Mouse (Mus musculus) cerebellum, adult 2 months (tissue): ENCODE results near the gene Recql5.

ENCODE experiments used
- CTCF ChIP-seq: fragments of 200-500 bp; IDR thresholded peaks from 2 replicates; pipeline ENCODE4 v1.5.1; 2011; ENCODE audit warnings: low read depth, mild to moderate bottlenecking, control low read depth, low read length, moderate library complexity, borderline replicate concordance; ENCODE audit not compliant: insufficient read depth
- POLR2A ChIP-seq: fragments of 200-500 bp; IDR thresholded peaks from 2 replicates; pipeline ENCODE4 v1.6.1; 2011; ENCODE audit warnings: low read length, control low read depth, borderline replicate concordance; ENCODE audit not compliant: insufficient read depth

DNA sequence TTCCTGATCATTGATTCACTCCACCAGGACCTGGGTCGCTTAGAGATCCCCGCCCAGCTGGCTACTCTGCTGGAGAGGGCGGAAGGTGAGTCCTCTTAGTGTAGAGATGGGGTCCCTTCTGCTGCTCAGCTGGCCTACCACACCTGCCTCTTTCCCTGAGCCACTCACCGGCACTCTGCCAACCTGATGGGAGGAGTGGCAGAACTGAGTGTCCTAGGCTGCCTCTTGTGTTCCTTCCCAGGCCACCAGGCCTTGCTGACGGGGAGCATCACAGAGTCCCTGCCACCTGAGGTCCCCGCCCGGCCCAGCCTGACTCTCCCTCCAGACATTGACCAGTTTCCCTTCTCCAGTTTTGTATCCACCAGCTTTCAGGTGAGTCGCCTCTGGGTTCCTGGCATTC, 55.2 kb downstream of the Recql5 start:
- TF ChIP-seq CTCF (no peak), POLR2A (no peak)
